Mouse (Mus musculus) limb, embryonic 12.5 days (tissue): ENCODE measurements around the gene Vkorc1l1. TPM values are rescaled to one million over a fixed set of nuclear protein-coding genes. Genes with fewer than 3 reads are reported as not detected.

Source experiments
- ATAC-seq: fragments of 200-750 bp; cut with Nextera tagmentation; 2 replicates; pipeline ENCODE4 v1.8.0; 2017; ENCODE audit warnings: low read depth, moderate TSS enrichment; ENCODE audit not compliant: insufficient number of reproducible peaks, insufficient read depth, low FRiP score, low TSS enrichment
- H3K27ac ChIP-seq: fragments of 300-500 bp; sonication (generic); 2 replicates; pipeline ENCODE4 v1.5.1; 2016; ENCODE audit warnings: mild to moderate bottlenecking, moderate library complexity
- H3K27me3 ChIP-seq: fragments of 300-500 bp; sonication (generic); 2 replicates; pipeline ENCODE4 v1.6.1; 2016; ENCODE audit warnings: mild to moderate bottlenecking, moderate library complexity
- H3K36me3 ChIP-seq: fragments of 300-500 bp; sonication (generic); 2 replicates; pipeline ENCODE4 v1.6.1; 2016; ENCODE audit warnings: mild to moderate bottlenecking, moderate library complexity
- H3K4me1 ChIP-seq: fragments of 300-500 bp; sonication (generic); replicated peaks from 2 replicates; pipeline ENCODE4 v1.6.1; 2016
- H3K4me2 ChIP-seq: fragments of 300-500 bp; sonication (generic); 2 replicates; pipeline ENCODE4 v1.6.1; 2016; ENCODE audit warnings: mild to moderate bottlenecking, moderate library complexity
- H3K4me3 ChIP-seq: fragments of 300-500 bp; sonication (generic); replicated peaks from 2 replicates; pipeline ENCODE4 v1.5.1; 2016; ENCODE audit warnings: mild to moderate bottlenecking
- H3K9ac ChIP-seq: fragments of 300-500 bp; sonication (generic); replicated peaks from 2 replicates; pipeline ENCODE4 v1.6.1; 2016; ENCODE audit warnings: mild to moderate bottlenecking, moderate library complexity
- H3K9me3 ChIP-seq: fragments of 300-500 bp; sonication (generic); 2 replicates; pipeline ENCODE4 v1.6.1; 2016; ENCODE audit warnings: mild to moderate bottlenecking, moderate library complexity
- WGBS: fragments of 180-500 bp; shearing (Covaris S2); methylation state at CpG from one replicate; pipeline ENCODE4 v1.1.7; 2016; 5-methylcytosine and 5-hydroxymethylcytosine counted together
- polyA plus RNA-seq: library from polyadenylated mRNA; unstranded; fragments of >200 nt; fragmentation: Nextera tagmentation; extraction: Ambion mirVana; gene quantifications from 2 replicates; pipeline ENCODE4 v1.2.1, GENCODE M21; 2016

Vkorc1l1 gene
- polyA plus RNA-seq, 1 experiment from 2014 or later: 35.8 TPM

GRCm38 (mm10) chr5:129943402-129943801, 1.6 kb downstream of the Vkorc1l1 start:
- Histone ChIP-seq H3K4me2 (no peak overlapping the region), H3K4me3 (no peak overlapping the region), H3K27ac (no peak overlapping the region), H3K9me3 (no peaks in the 10 kb centered on the region), H3K9ac (no peak overlapping the region), H3K27me3 (no peaks in the 10 kb centered on the region), H3K36me3 (peaks cover 13% of the 10 kb centered on the region), H3K4me1 (peaks cover 4% of the 10 kb centered on the region; the same call in 1 of the 2 replicates)
- WGBS: 84% methylated on average over 1 of the region's 1 CpGs
- no peak for ATAC-seq

GRCm38 (mm10) chr5:129947528-129948033, 5.8 kb downstream of the Vkorc1l1 start:
- 93% methylated on average over 2 of the region's 2 CpGs for WGBS
- Histone ChIP-seq H3K9me3 (no peaks in the 10 kb centered on the region), H3K36me3 (peaks cover 13% of the 10 kb centered on the region), H3K27me3 (no peaks in the 10 kb centered on the region), H3K4me3 (no peak overlapping the region), H3K9ac (no peak overlapping the region), H3K4me2 (no peak overlapping the region), H3K27ac (no peak overlapping the region), H3K4me1 (peaks cover 4% of the 10 kb centered on the region; the same call in 1 of the 2 replicates)
- no peak for ATAC-seq

GRCm38 (mm10) chr5:129952143-129952542, 10.4 kb downstream of the Vkorc1l1 start:
- ATAC-seq: no peak
- 94% methylated on average over 4 of the region's 4 CpGs for WGBS
- H3K9me3 ChIP-seq: no peaks in the 10 kb centered on the region

GRCm38 (mm10) chr5:129954473-129955254, 12.9 kb downstream of the Vkorc1l1 start:
- no peak overlapping the region for H3K4me3 ChIP-seq
- no peak for ATAC-seq
- WGBS: 90% methylated on average over 5 of the region's 5 CpGs
- peaks cover 12% of the 10 kb centered on the region; the same call in 1 of the 2 replicates for H3K36me3 ChIP-seq
- H3K27ac ChIP-seq: no peak overlapping the region
- no peaks in the 10 kb centered on the region for H3K27me3 ChIP-seq
- H3K9me3 ChIP-seq: no peaks in the 10 kb centered on the region
- H3K4me2 ChIP-seq: no peak overlapping the region
- H3K4me1 ChIP-seq: no peaks in the 10 kb centered on the region
- no peak overlapping the region for H3K9ac ChIP-seq

More at GRCm38 (mm10) chr5:129952143-129952542, 10.4 kb downstream of the Vkorc1l1 start:
- H3K4me2 ChIP-seq: no peak overlapping the region
- H3K9ac ChIP-seq: no peak overlapping the region
- H3K4me1 ChIP-seq: no peaks in the 10 kb centered on the region
- H3K27me3 ChIP-seq: no peaks in the 10 kb centered on the region
- H3K4me3 ChIP-seq: no peak overlapping the region
- no peak overlapping the region for H3K27ac ChIP-seq
- H3K36me3 ChIP-seq: 0 out of 2 replicates have a peak, but pooled peaks cover 1% of the 10 kb centered on the region

- Histone ChIP-seq H3K4me3 (no peak overlapping the region), H3K4me1 (no peaks in the 10 kb centered on the region), H3K27me3 (no peaks in the 10 kb centered on the region), H3K9me3 (peaks cover 4% of the 10 kb centered on the region; the same call in 1 of the 2 replicates), H3K4me2 (no peak overlapping the region), H3K36me3 (peaks cover 18% of the 10 kb centered on the region; the same call in 1 of the 2 replicates), H3K27ac (no peak overlapping the region), H3K9ac (no peak overlapping the region)
- WGBS: 86% methylated on average over 6 of the region's 6 CpGs
- no peak for ATAC-seq
These were observed 14.0 kb downstream of the Vkorc1l1 start for GRCm38 (mm10) chr5:129955792-129956191.

GRCm38 (mm10) chr5:129963224-129963623, 21.5 kb downstream of the Vkorc1l1 start:
- WGBS: 81% methylated on average over 4 of the region's 4 CpGs
- ATAC-seq: no peak

GRCm38 (mm10) chr5:129966448-129966847, 24.7 kb downstream of the Vkorc1l1 start:
- whole genome bisulfite sequencing: 79% methylated on average over 3 of the region's 3 CpGs
- no peak overlapping the region for H3K27ac ChIP-seq
- H3K9ac ChIP-seq: no peak overlapping the region
- H3K4me3 ChIP-seq: no peak overlapping the region
- ATAC-seq: no peak
- H3K27me3 ChIP-seq: no peaks in the 10 kb centered on the region
- no peaks in the 10 kb centered on the region for H3K9me3 ChIP-seq
- H3K36me3 ChIP-seq: peaks cover 1% of the 10 kb centered on the region
- no peak overlapping the region for H3K4me2 ChIP-seq
- H3K4me1 ChIP-seq: no peaks in the 10 kb centered on the region

More at GRCm38 (mm10) chr5:129963224-129963623, 21.5 kb downstream of the Vkorc1l1 start:
- Histone ChIP-seq H3K27ac (no peak overlapping the region), H3K36me3 (peaks cover 14% of the 10 kb centered on the region; the same call in 1 of the 2 replicates), H3K27me3 (no peaks in the 10 kb centered on the region), H3K9me3 (peaks cover 4% of the 10 kb centered on the region; the same call in 1 of the 2 replicates), H3K4me3 (no peak overlapping the region), H3K4me2 (no peak overlapping the region), H3K9ac (no peak overlapping the region), H3K4me1 (no peaks in the 10 kb centered on the region)

- no peak overlapping the region for H3K27ac ChIP-seq
- no peak for ATAC-seq
- WGBS: 88% methylated on average over 7 of the region's 7 CpGs
- H3K4me3 ChIP-seq: no peak overlapping the region
- no peaks in the 10 kb centered on the region for H3K27me3 ChIP-seq
- H3K4me2 ChIP-seq: no peak overlapping the region
- no peaks in the 10 kb centered on the region for H3K4me1 ChIP-seq
- H3K9me3 ChIP-seq: no peaks in the 10 kb centered on the region
- H3K9ac ChIP-seq: no peak overlapping the region
- H3K36me3 ChIP-seq: peaks cover 6% of the 10 kb centered on the region
These were observed 26.6 kb downstream of the Vkorc1l1 start for GRCm38 (mm10) chr5:129968417-129968816.

GRCm38 (mm10) chr5:129971491-129971890, 29.7 kb downstream of the Vkorc1l1 start:
- no peaks in the 10 kb centered on the region for H3K4me1 ChIP-seq
- H3K36me3 ChIP-seq: peaks cover 21% of the 10 kb centered on the region
- WGBS: 84% methylated on average over 4 of the region's 4 CpGs

GRCm38 (mm10) chr5:129974354-129974753, 32.6 kb downstream of the Vkorc1l1 start:
- 94% methylated on average over 4 of the region's 4 CpGs for WGBS
- H3K4me1 ChIP-seq: no peaks in the 10 kb centered on the region
- H3K4me3 ChIP-seq: no peak overlapping the region
- ATAC-seq: no peak
- H3K36me3 ChIP-seq: peaks cover 24% of the 10 kb centered on the region; the same call in 1 of the 2 replicates
- H3K27me3 ChIP-seq: no peaks in the 10 kb centered on the region
- H3K9me3 ChIP-seq: no peaks in the 10 kb centered on the region
- no peak overlapping the region for H3K4me2 ChIP-seq
- H3K9ac ChIP-seq: no peak overlapping the region
- H3K27ac ChIP-seq: no peak overlapping the region

More at GRCm38 (mm10) chr5:129971491-129971890, 29.7 kb downstream of the Vkorc1l1 start:
- Histone ChIP-seq H3K27me3 (no peaks in the 10 kb centered on the region), H3K27ac (no peak overlapping the region), H3K4me2 (no peak overlapping the region), H3K4me3 (no peak overlapping the region), H3K9ac (no peak overlapping the region), H3K9me3 (no peaks in the 10 kb centered on the region)
- no peak for ATAC-seq

- peaks cover 24% of the 10 kb centered on the region; the same call in 1 of the 2 replicates for H3K36me3 ChIP-seq
- no peak overlapping the region for H3K4me3 ChIP-seq
- WGBS: 83% methylated on average over 4 of the region's 4 CpGs
- H3K9ac ChIP-seq: no peak overlapping the region
- no peaks in the 10 kb centered on the region for H3K27me3 ChIP-seq
- ATAC-seq: no peak
- H3K9me3 ChIP-seq: no peaks in the 10 kb centered on the region
- no peaks in the 10 kb centered on the region for H3K4me1 ChIP-seq
- H3K27ac ChIP-seq: no peak overlapping the region
- no peak overlapping the region for H3K4me2 ChIP-seq
These were observed 33.1 kb downstream of the Vkorc1l1 start for GRCm38 (mm10) chr5:129974866-129975311.
